Mouse (Mus musculus): Measurements from ENCODE around the gene Trip13. TPM values are rescaled to one million over a fixed set of nuclear protein-coding genes. Genes with fewer than 3 reads are reported as not detected.

Gene Trip13
- polyA plus RNA-seq, 1 experiment from 2014 or later, result 62.5 TPM

- no peaks in the 10 kb centered on the region for H3K36me3 ChIP-seq
- no peaks in the 10 kb centered on the region for H3K27me3 ChIP-seq (ENCODE audit: insufficient read depth, poor library complexity, severe bottlenecking)
- no peaks in the 10 kb centered on the region for H3K4me1 ChIP-seq
- no peak overlapping the region for H3K27ac ChIP-seq
- 79% methylated on average over 5 of the region's 5 CpGs for WGBS
- no peaks in the 10 kb centered on the region for H3K9me3 ChIP-seq
- no peak overlapping the region for H3K4me3 ChIP-seq
- DNase-seq (ENCODE audit: low spot score), result no peak
Measured at GRCm38 (mm10) chr13:73879824-73880223, 57.8 kb downstream of the Trip13 start.

DNA sequence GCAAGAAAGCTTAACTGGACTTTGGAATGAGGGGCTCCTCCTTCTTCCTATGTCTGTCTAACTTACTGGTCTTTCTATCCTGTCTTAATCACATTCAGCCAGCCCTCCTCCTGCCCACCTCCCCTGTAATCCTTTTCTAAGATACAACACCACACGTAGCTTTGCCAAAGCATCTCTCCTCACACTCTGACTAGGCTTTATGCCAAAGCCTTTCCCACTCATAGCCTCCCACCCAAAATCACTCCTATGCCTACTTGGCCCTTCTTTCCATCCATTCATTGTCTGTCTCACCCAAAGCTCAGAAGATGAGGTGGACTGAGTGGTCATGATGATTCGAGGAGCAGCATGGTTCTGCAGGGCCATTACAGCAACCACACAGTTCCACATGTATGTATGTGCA is 65.4 kb downstream of the Trip13 start:
- no peaks in the 10 kb centered on the region for H3K27me3 ChIP-seq (ENCODE audit: insufficient read depth, poor library complexity, severe bottlenecking)
- no peak overlapping the region for H3K4me3 ChIP-seq
- no peaks in the 10 kb centered on the region for H3K9me3 ChIP-seq
- H3K27ac ChIP-seq, result no peak overlapping the region
- no peaks in the 10 kb centered on the region for H3K36me3 ChIP-seq
- no peaks in the 10 kb centered on the region for H3K4me1 ChIP-seq
- 75% methylated on average over 2 of the region's 2 CpGs for whole genome bisulfite sequencing
- no peak for DNase-seq (ENCODE audit: low spot score)

Small RNAs within 50 kb of the gene (microRNA-seq; reads per million reads assigned to microRNA genes)
- not detected for gene Gm25197

Other genes starting within 250 kb of the Trip13 start
- 0.06 TPM in 1 of 2 replicates, not detected in the other for gene Slc6a19, start 232.9 kb downstream of the Trip13 start, polyA plus RNA-seq (2016; fragmentation: Nextera tagmentation; extraction: Ambion mirVana)
- gene Slc12a7, start 204.7 kb downstream of the Trip13 start, polyA plus RNA-seq (2016; fragmentation: Nextera tagmentation; extraction: Ambion mirVana), result 36.3 and 46.7 TPM in 2 replicates
- 4.8 and 6.4 TPM in 2 replicates for gene Nkd2, start 90.2 kb downstream of the Trip13 start, polyA plus RNA-seq (2016; fragmentation: Nextera tagmentation; extraction: Ambion mirVana)
- gene Brd9, start within 50 bp of the Trip13 start, polyA plus RNA-seq (2016; fragmentation: Nextera tagmentation; extraction: Ambion mirVana), result 38.4 and 43.5 TPM in 2 replicates
- not detected in 2 replicates for gene Zdhhc11, start 26.1 kb upstream of the Trip13 start, polyA plus RNA-seq (2016; fragmentation: Nextera tagmentation; extraction: Ambion mirVana)
- gene Tppp, start 71.6 kb upstream of the Trip13 start, polyA plus RNA-seq (2016; fragmentation: Nextera tagmentation; extraction: Ambion mirVana), result 1.9 and 3.4 TPM in 2 replicates
- gene Cep72, start 124.5 kb upstream of the Trip13 start, polyA plus RNA-seq (2016; fragmentation: Nextera tagmentation; extraction: Ambion mirVana), result 16.0 and 16.4 TPM in 2 replicates
- gene Slc9a3, start 183.7 kb upstream of the Trip13 start, polyA plus RNA-seq (2016; fragmentation: Nextera tagmentation; extraction: Ambion mirVana), result 0.04 TPM in 1 of 2 replicates, not detected in the other

All from heart, embryonic 10.5 days (tissue).